Mouse (Mus musculus) kidney, adult 2 months (tissue): ENCODE data around the gene Gbx1. TPM values are rescaled to one million over a fixed set of nuclear protein-coding genes. Genes with fewer than 3 reads are reported as not detected.

Experiments used
- DNase-seq: peaks from one replicate; pipeline ENCODE4 v3.0.0; 2021
- H3K27ac ChIP-seq: fragments of 200-500 bp; 2 replicates; pipeline ENCODE4 v1.5.1; 2012; ENCODE audit warnings: low read depth, low read length, control low read depth, inconsistent platforms; ENCODE audit not compliant: insufficient read depth
- H3K27me3 ChIP-seq: fragments of 200-500 bp; replicated peaks from 2 replicates; pipeline ENCODE4 v1.6.1; 2012; ENCODE audit warnings: mild to moderate bottlenecking, moderate library complexity, low read length, inconsistent platforms; ENCODE audit not compliant: control insufficient read depth, insufficient read depth
- H3K36me3 ChIP-seq: fragments of 200-500 bp; 2 replicates; pipeline ENCODE4 v1.6.1; 2012; ENCODE audit warnings: mild to moderate bottlenecking, moderate library complexity, low read length, inconsistent platforms; ENCODE audit not compliant: control insufficient read depth, insufficient read depth
- H3K4me1 ChIP-seq: fragments of 200-500 bp; 2 replicates; pipeline ENCODE4 v1.6.1; 2011; ENCODE audit warnings: low read length; ENCODE audit not compliant: control insufficient read depth, insufficient read depth
- H3K4me3 ChIP-seq: fragments of 200-500 bp; 2 replicates; pipeline ENCODE4 v1.5.1; 2011; ENCODE audit warnings: mild to moderate bottlenecking, low read depth, low read length, control low read depth; ENCODE audit not compliant: insufficient read depth
- CTCF ChIP-seq: fragments of 200-500 bp; conservative IDR thresholded peaks from 2 replicates; pipeline ENCODE4 v1.5.1; 2011; ENCODE audit warnings: low read depth, mild to moderate bottlenecking, control low read depth, low read length, moderate library complexity, mixed read lengths; ENCODE audit not compliant: insufficient read depth, insufficient read length
- POLR2A ChIP-seq: fragments of 200-500 bp; IDR thresholded peaks from one replicate; pipeline ENCODE4 v1.6.1; 2011; ENCODE audit warnings: low read depth, low read length, control low read depth
- WGBS: fragments of 180-500 bp; shearing (Covaris S2); methylation state at CpG from one replicate; pipeline ENCODE4 v1.1.7; 2018; 5-methylcytosine and 5-hydroxymethylcytosine counted together
- polyA plus RNA-seq: library from polyadenylated mRNA; depleted of rRNA; stranded (reverse); fragments of >200 nt; gene quantifications from 2 replicates; pipeline ENCODE4 v1.2.3, GENCODE M21; 2012

Gbx1 gene
- polyA plus RNA-seq, 1 experiment: 0.05 TPM

- Histone ChIP-seq H3K27me3 (no peaks in the 10 kb centered on the region), H3K36me3 (no peaks in the 10 kb centered on the region), H3K27ac (no peak overlapping the region), H3K4me1 (peaks cover 3% of the 10 kb centered on the region; the same call in 1 of the 2 replicates), H3K4me3 (no peak overlapping the region)
- no peak for DNase-seq
- TF ChIP-seq POLR2A (no peak), CTCF (no peak)
- 66% methylated on average over 2 of the region's 2 CpGs for WGBS
Measured at GRCm38 (mm10) chr5:24505513-24505912, 21.5 kb downstream of the Gbx1 start.

DNA sequence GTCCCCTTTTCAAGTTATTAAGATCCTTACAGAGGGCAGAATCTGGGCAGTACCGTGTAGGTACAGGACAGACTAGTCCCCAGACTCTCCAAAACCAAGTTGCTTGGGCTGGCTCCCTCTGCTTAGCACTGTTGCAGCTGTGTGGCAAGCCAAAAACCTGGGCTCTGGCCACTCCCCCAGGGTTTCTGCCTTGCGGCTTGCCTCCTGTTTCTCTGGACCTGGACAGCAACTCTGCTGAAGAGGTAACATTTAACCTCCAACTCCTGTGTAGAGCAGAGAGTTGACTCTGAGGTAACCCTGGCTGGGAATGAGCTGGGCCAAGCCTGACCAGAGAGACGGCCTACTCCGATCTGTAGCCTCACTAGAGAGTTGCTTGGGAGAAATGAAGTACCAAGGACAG, 24.2 kb downstream of the Gbx1 start:
- Histone ChIP-seq H3K4me3 (no peak overlapping the region), H3K36me3 (peaks cover 2% of the 10 kb centered on the region; the same call in 1 of the 2 replicates), H3K4me1 (peaks cover 3% of the 10 kb centered on the region; the same call in 1 of the 2 replicates), H3K27me3 (no peaks in the 10 kb centered on the region), H3K27ac (no peak overlapping the region)
- WGBS: 50% methylated on average over 4 of the region's 4 CpGs
- peak; percentile 77 for DNase-seq
- TF ChIP-seq CTCF (no peak), POLR2A (no peak)

DNA sequence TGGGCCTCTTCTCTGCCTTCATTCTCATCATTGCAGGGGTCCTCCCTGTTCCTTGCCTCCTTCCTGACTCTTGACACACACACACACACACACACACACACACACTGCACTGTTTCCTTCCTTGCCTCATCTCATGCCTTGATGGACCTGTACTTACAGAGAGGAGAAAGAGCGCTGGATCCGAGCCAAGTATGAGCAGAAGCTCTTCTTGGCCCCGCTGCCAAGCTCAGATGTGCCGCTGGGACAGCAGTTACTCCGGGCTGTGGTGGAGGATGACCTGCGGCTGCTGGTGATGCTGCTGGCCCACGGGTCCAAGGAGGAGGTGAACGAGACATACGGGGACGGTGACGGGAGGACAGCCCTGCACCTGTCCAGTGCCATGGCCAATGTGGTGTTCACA, 26.2 kb downstream of the Gbx1 start:
- no peak for TF ChIP-seq CTCF
- TF ChIP-seq POLR2A: no peak
- no peaks in the 10 kb centered on the region for H3K27me3 ChIP-seq
- peaks cover 3% of the 10 kb centered on the region; the same call in 1 of the 2 replicates for H3K4me1 ChIP-seq
- H3K36me3 ChIP-seq: peaks cover 2% of the 10 kb centered on the region; the same call in 1 of the 2 replicates
- no peak overlapping the region for H3K4me3 ChIP-seq
- WGBS: 75% methylated on average over 11 of the region's 11 CpGs
- no peak overlapping the region for H3K27ac ChIP-seq
- no peak for DNase-seq

GRCm38 (mm10) chr5:24499113-24499512, 27.9 kb downstream of the Gbx1 start:
- Histone ChIP-seq H3K36me3 (peaks cover 2% of the 10 kb centered on the region; the same call in 1 of the 2 replicates), H3K4me1 (peaks cover 3% of the 10 kb centered on the region; the same call in 1 of the 2 replicates), H3K4me3 (no peak overlapping the region), H3K27ac (no peak overlapping the region), H3K27me3 (no peaks in the 10 kb centered on the region)
- no peak for TF ChIP-seq POLR2A
- no peak for TF ChIP-seq CTCF
- WGBS: 75% methylated on average over 10 of the region's 10 CpGs
- no peak for DNase-seq

DNA sequence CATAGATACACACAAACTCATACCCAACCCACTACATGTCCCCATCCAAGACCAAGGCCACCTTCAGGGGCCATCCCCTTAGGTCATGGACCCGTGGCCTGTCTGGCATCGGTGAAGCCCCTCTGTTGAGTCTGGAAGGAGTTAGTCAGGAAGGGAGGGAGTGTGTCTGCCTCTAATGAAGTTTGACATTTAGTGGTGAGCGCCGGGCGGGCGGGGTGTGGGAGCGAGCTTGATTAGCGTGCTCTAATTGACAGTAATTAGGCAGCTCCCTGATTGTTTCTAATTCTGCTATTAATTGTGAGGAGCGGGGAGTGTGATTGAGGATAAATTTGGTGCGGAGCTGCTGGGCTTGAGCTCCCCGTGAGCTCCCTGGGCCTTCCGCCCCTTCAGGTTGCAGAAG, 29.5 kb downstream of the Gbx1 start:
- 83% methylated on average over 12 of the region's 12 CpGs for WGBS
- no peak for TF ChIP-seq POLR2A
- no peak for TF ChIP-seq CTCF
- peaks cover 3% of the 10 kb centered on the region for H3K36me3 ChIP-seq
- no peaks in the 10 kb centered on the region; the same call in 1 of the 2 replicates for H3K4me1 ChIP-seq
- no peak for DNase-seq
- no peak overlapping the region for H3K4me3 ChIP-seq
- H3K27me3 ChIP-seq: no peaks in the 10 kb centered on the region
- no peak overlapping the region for H3K27ac ChIP-seq

DNA sequence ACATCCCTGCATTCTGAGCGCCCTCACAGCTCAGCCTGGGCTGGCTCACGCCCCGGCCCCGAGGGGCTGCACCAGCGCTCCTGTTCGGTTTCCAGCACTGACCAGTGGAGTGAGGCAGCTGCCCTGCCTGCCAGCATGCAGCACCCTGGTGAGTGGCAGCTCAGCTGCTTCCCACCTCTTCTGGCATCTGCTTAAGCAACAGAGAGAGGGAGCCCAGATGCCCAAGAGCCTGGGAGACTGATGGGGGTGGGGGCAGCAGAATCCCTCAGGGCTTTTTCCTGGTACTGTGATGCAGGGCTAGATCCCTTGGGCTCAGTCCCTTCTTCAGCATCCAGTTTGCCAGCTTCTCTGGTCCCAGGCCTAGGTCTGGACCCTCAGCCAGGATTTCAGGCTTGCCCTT, 30.2 kb downstream of the Gbx1 start:
- Histone ChIP-seq H3K36me3 (peaks cover 3% of the 10 kb centered on the region), H3K27me3 (no peaks in the 10 kb centered on the region), H3K4me3 (no peak overlapping the region), H3K27ac (no peak overlapping the region), H3K4me1 (no peaks in the 10 kb centered on the region)
- no peak for DNase-seq
- TF ChIP-seq POLR2A: no peak
- no peak for TF ChIP-seq CTCF
- 83% methylated on average over 6 of the region's 6 CpGs for WGBS

- no peak for TF ChIP-seq POLR2A
- TF ChIP-seq CTCF: no peak
- Histone ChIP-seq H3K4me3 (no peak overlapping the region), H3K27me3 (no peaks in the 10 kb centered on the region), H3K36me3 (peaks cover 1% of the 10 kb centered on the region), H3K27ac (no peak overlapping the region), H3K4me1 (no peaks in the 10 kb centered on the region)
- 90% methylated on average over 15 of the region's 15 CpGs for WGBS
- DNase-seq: no peak
Measured at GRCm38 (mm10) chr5:24495019-24495418, 32.0 kb downstream of the Gbx1 start.
